Mouse (Mus musculus): ENCODE results near the gene Gm3264. TPM values are rescaled to one million over a fixed set of nuclear protein-coding genes. Genes with fewer than 3 reads are reported as not detected.
"Not testable (repeated sequence)": the region's sequence is repeated elsewhere in the genome, so short reads cannot be mapped to it uniquely, and the experiment has no call there.

Gm3264 gene
- polyA plus RNA-seq (2015; fragmentation: Nextera tagmentation; extraction: Ambion mirVana): 0.32 TPM in 1 of 2 replicates, not detected in the other

DNA sequence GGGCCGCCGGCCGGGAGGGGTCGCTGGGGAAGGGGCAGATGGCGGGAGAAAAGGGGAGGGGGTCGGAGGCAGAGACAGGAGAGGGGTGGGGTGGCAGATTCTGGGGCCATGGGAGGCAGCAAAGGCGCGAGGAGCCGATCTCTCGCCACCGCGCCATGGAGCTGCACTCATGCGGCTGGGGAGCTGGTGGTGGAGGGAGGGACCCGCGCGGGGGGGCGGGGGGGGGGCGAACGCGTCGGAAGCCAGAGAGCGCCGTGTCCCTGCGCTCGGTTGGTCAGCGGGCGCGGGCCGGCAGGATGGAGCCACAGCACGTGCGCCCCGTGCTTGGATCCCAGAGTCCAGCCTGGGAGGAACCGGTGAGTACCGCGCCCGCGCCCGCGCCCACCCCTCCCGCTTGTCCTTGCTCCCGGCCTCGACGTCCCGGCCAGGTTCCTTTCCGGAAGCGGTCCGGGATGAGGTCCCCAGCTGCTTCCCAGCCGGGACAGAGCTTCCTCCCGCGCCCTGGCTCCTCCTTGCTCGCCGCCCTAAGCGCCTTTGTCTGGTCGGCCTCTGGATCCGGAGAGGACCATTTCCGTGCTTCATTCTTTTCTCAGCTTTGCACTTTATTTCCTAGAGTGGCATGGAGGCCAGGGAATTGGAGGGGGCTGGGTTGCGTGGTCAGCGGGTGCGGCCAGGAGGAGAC, at the start of gene Gm3264:
Gene Gm3264, plus strand, starts transcription at position 278 of the 682 bp plus-strand sequence.
- ATAC-seq (ENCODE audit: low FRiP score, low TSS enrichment); H3K9me3 ChIP-seq (ENCODE audit: control insufficient read depth, low read length); H3K4me1 ChIP-seq (replicated peaks; ENCODE audit: control insufficient read depth, insufficient read depth); H3K9ac ChIP-seq (ENCODE audit: low read length); H3K36me3 ChIP-seq (ENCODE audit: control insufficient read depth, insufficient read depth, low read length); H3K27ac ChIP-seq (replicated peaks); H3K27me3 ChIP-seq (ENCODE audit: control insufficient read depth, insufficient read depth, low read length): not testable (repeated sequence)
- peak; percentile 11 for DNase-seq (ENCODE audit: low spot score)
- under 1% methylated on average over 12 of the region's 59 CpGs for WGBS
- Histone ChIP-seq H3K4me2 (replicated peaks; ENCODE audit: low read depth) (peak within 1 kb of the TSS; percentile 40), H3K4me3 (ENCODE audit: low read depth, low read length) (peak within 1 kb of the TSS; percentile 13; the same call in 1 of the 2 replicates)

- WGBS: 73% methylated on average over 6 of the region's 6 CpGs
- not testable (repeated sequence) for H3K9me3 ChIP-seq (ENCODE audit: control insufficient read depth, low read length); H3K36me3 ChIP-seq (ENCODE audit: control insufficient read depth, insufficient read depth, low read length)
Measured at GRCm38 (mm10) chr14:4806421-4806820, 49.0 kb upstream of the Gm3264 start.

GRCm38 (mm10) chr14:4821950-4822349, 33.4 kb upstream of the Gm3264 start:
- 85% methylated on average over 4 of the region's 7 CpGs for WGBS
- H3K27ac ChIP-seq (replicated peaks); H3K27me3 ChIP-seq (ENCODE audit: control insufficient read depth, insufficient read depth, low read length); H3K4me2 ChIP-seq (replicated peaks; ENCODE audit: low read depth); DNase-seq (ENCODE audit: low spot score); H3K4me3 ChIP-seq (ENCODE audit: low read depth, low read length); ATAC-seq (ENCODE audit: low FRiP score, low TSS enrichment); H3K4me1 ChIP-seq (replicated peaks; ENCODE audit: control insufficient read depth, insufficient read depth); H3K9ac ChIP-seq (ENCODE audit: low read length); H3K9me3 ChIP-seq (ENCODE audit: control insufficient read depth, low read length); H3K36me3 ChIP-seq (ENCODE audit: control insufficient read depth, insufficient read depth, low read length): not testable (repeated sequence)

More at GRCm38 (mm10) chr14:4806421-4806820, 49.0 kb upstream of the Gm3264 start:
- not testable (repeated sequence) for H3K4me2 ChIP-seq (replicated peaks; ENCODE audit: low read depth); DNase-seq (ENCODE audit: low spot score); H3K27me3 ChIP-seq (ENCODE audit: control insufficient read depth, insufficient read depth, low read length); H3K27ac ChIP-seq (replicated peaks); H3K4me1 ChIP-seq (replicated peaks; ENCODE audit: control insufficient read depth, insufficient read depth); H3K4me3 ChIP-seq (ENCODE audit: low read depth, low read length); ATAC-seq (ENCODE audit: low FRiP score, low TSS enrichment); H3K9ac ChIP-seq (ENCODE audit: low read length)

GRCm38 (mm10) chr14:4837806-4838205, 17.6 kb upstream of the Gm3264 start, which contains the start of gene Gm3269:
Gene Gm3269 (plus strand): TSS chr14:4838106.
- not testable (repeated sequence) for H3K27ac ChIP-seq (replicated peaks); H3K36me3 ChIP-seq (ENCODE audit: control insufficient read depth, insufficient read depth, low read length); H3K27me3 ChIP-seq (ENCODE audit: control insufficient read depth, insufficient read depth, low read length); H3K4me1 ChIP-seq (replicated peaks; ENCODE audit: control insufficient read depth, insufficient read depth); H3K9ac ChIP-seq (ENCODE audit: low read length); ATAC-seq (ENCODE audit: low FRiP score, low TSS enrichment); DNase-seq (ENCODE audit: low spot score); H3K9me3 ChIP-seq (ENCODE audit: control insufficient read depth, low read length); H3K4me2 ChIP-seq (replicated peaks; ENCODE audit: low read depth); H3K4me3 ChIP-seq (ENCODE audit: low read depth, low read length)
- WGBS: no CpG with 5 or more reads among the region's 4 CpGs

GRCm38 (mm10) chr14:4892116-4892515, 36.7 kb downstream of the Gm3264 start, which contains the start of gene Gm3278:
Gene Gm3278 (plus strand): TSS chr14:4892416.
- not testable (repeated sequence) for H3K27ac ChIP-seq (replicated peaks); DNase-seq (ENCODE audit: low spot score); H3K9me3 ChIP-seq (ENCODE audit: control insufficient read depth, low read length); H3K36me3 ChIP-seq (ENCODE audit: control insufficient read depth, insufficient read depth, low read length); H3K4me1 ChIP-seq (replicated peaks; ENCODE audit: control insufficient read depth, insufficient read depth); H3K4me2 ChIP-seq (replicated peaks; ENCODE audit: low read depth); H3K27me3 ChIP-seq (ENCODE audit: control insufficient read depth, insufficient read depth, low read length); ATAC-seq (ENCODE audit: low FRiP score, low TSS enrichment); H3K9ac ChIP-seq (ENCODE audit: low read length); H3K4me3 ChIP-seq (ENCODE audit: low read depth, low read length)
- 80% methylated on average over 1 of the region's 3 CpGs for WGBS

Other genes starting within 250 kb of the Gm3264 start
- not detected in 2 replicates for gene Gm8159, start 223.2 kb upstream of the Gm3264 start, polyA plus RNA-seq (2015; fragmentation: Nextera tagmentation; extraction: Ambion mirVana)
- not detected in 2 replicates for gene Gm3239, start 191.4 kb upstream of the Gm3264 start, polyA plus RNA-seq (2015; fragmentation: Nextera tagmentation; extraction: Ambion mirVana)
- not detected in 2 replicates for gene Gm7876, start 146.3 kb upstream of the Gm3264 start, polyA plus RNA-seq (2015; fragmentation: Nextera tagmentation; extraction: Ambion mirVana)
- gene Gm3252, start 128.8 kb upstream of the Gm3264 start, polyA plus RNA-seq (2015; fragmentation: Nextera tagmentation; extraction: Ambion mirVana): not detected in 2 replicates
- not detected in 2 replicates for gene Gm9602, start 79.2 kb upstream of the Gm3264 start, polyA plus RNA-seq (2015; fragmentation: Nextera tagmentation; extraction: Ambion mirVana)
- not detected in 2 replicates for gene Gm3269, start 17.5 kb upstream of the Gm3264 start, polyA plus RNA-seq (2015; fragmentation: Nextera tagmentation; extraction: Ambion mirVana)
- not detected in 2 replicates for gene Gm3278, start 36.8 kb downstream of the Gm3264 start, polyA plus RNA-seq (2015; fragmentation: Nextera tagmentation; extraction: Ambion mirVana)
- gene Gm8297, start 128.4 kb downstream of the Gm3264 start, polyA plus RNA-seq (2015; fragmentation: Nextera tagmentation; extraction: Ambion mirVana): not detected in 2 replicates
- not detected in 2 replicates for gene Gm3298, start 160.3 kb downstream of the Gm3264 start, polyA plus RNA-seq (2015; fragmentation: Nextera tagmentation; extraction: Ambion mirVana)
- gene 4930555G01Rik, start 195.1 kb downstream of the Gm3264 start, polyA plus RNA-seq (2015; fragmentation: Nextera tagmentation; extraction: Ambion mirVana): not detected in 2 replicates
- 0.38 and 0.52 TPM in 2 replicates for gene Gm8281, start 215.5 kb downstream of the Gm3264 start, polyA plus RNA-seq (2015; fragmentation: Nextera tagmentation; extraction: Ambion mirVana)

All from stomach, postnatal 0 days (tissue).